Mouse (Mus musculus) neural tube, embryonic 13.5 days (tissue): Measurements from ENCODE around the gene Dync1i2. TPM values are rescaled to one million over a fixed set of nuclear protein-coding genes. Genes with fewer than 3 reads are reported as not detected.

Experiments
- ATAC-seq: fragments of 200-750 bp; cut with Nextera tagmentation; 2 replicates; pipeline ENCODE4 v1.8.0; 2017; ENCODE audit warnings: low read depth, mild to moderate bottlenecking, moderate TSS enrichment, moderate library complexity
- H3K27ac ChIP-seq: fragments of 300-500 bp; sonication (generic); replicated peaks from 2 replicates; pipeline ENCODE4 v1.5.1; 2015; ENCODE audit warnings: moderate library complexity, mild to moderate bottlenecking, inconsistent platforms
- H3K27me3 ChIP-seq: fragments of 300-500 bp; sonication (generic); 2 replicates; pipeline ENCODE4 v1.6.1; 2015; ENCODE audit warnings: mild to moderate bottlenecking, inconsistent platforms
- H3K36me3 ChIP-seq: fragments of 300-500 bp; sonication (generic); 2 replicates; pipeline ENCODE4 v1.6.1; 2015; ENCODE audit warnings: mild to moderate bottlenecking, inconsistent platforms
- H3K4me1 ChIP-seq: fragments of 300-500 bp; sonication (generic); replicated peaks from 2 replicates; pipeline ENCODE4 v1.6.1; 2015; ENCODE audit warnings: inconsistent platforms
- H3K4me2 ChIP-seq: fragments of 300-500 bp; sonication (generic); 2 replicates; pipeline ENCODE4 v1.6.1; 2015; ENCODE audit warnings: inconsistent platforms, mild to moderate bottlenecking, moderate library complexity
- H3K4me3 ChIP-seq: fragments of 300-500 bp; sonication (generic); 2 replicates; pipeline ENCODE4 v1.5.1; 2015; ENCODE audit warnings: mild to moderate bottlenecking, inconsistent platforms
- H3K9ac ChIP-seq: fragments of 300-500 bp; sonication (generic); 2 replicates; pipeline ENCODE4 v1.6.1; 2015; ENCODE audit warnings: moderate library complexity, mild to moderate bottlenecking, inconsistent platforms
- H3K9me3 ChIP-seq: fragments of 300-500 bp; sonication (generic); 2 replicates; pipeline ENCODE4 v1.6.1; 2016; ENCODE audit warnings: inconsistent platforms
- WGBS: fragments of 180-500 bp; shearing (Covaris S2); methylation state at CpG from one replicate; pipeline ENCODE4 v1.1.7; 2015; 5-methylcytosine and 5-hydroxymethylcytosine counted together
- polyA plus RNA-seq: library from polyadenylated mRNA; unstranded; fragments of >200 nt; fragmentation: Nextera tagmentation; extraction: Ambion mirVana; gene quantifications from 2 replicates; pipeline ENCODE4 v1.2.1, GENCODE M21; 2015

Dync1i2 gene
- polyA plus RNA-seq, 1 experiment from 2014 or later = 194 TPM

DNA sequence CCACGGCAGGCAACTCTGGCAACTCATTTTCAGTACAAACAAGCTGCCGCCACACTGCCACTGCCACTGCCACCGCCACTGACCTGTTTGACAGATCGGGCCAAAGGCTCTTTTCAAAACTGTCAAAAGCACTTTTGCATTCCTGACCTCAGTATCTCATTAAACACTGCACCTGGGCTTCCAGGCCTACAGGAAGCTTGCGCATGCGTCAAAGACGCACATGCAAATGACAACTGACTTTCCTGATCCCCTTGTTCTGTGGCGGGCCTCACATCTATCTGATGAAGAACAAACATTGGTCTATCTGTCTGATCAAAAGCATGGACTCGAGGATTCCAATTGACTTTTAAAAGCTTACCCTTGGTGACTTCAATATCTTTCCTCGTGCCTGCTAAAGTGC is 100.6 kb downstream of the Dync1i2 start:
- H3K27me3 ChIP-seq = no peaks in the 10 kb centered on the region
- 86% methylated on average over 10 of the region's 10 CpGs for WGBS

More for the DNA sequence above, 100.6 kb downstream of the Dync1i2 start:
- no peak overlapping the region for H3K4me2 ChIP-seq
- no peak overlapping the region for H3K27ac ChIP-seq
- no peak overlapping the region for H3K4me3 ChIP-seq
- H3K9ac ChIP-seq = no peak overlapping the region
- peaks cover 48% of the 10 kb centered on the region for H3K36me3 ChIP-seq
- ATAC-seq = no peak
- no peaks in the 10 kb centered on the region for H3K9me3 ChIP-seq
- H3K4me1 ChIP-seq = peaks cover 13% of the 10 kb centered on the region

Other genes with a start within 250 kb of the Dync1i2 start
- gene Dcaf17, start 156.4 kb upstream of the Dync1i2 start, polyA plus RNA-seq = 30.4 and 32.7 TPM in 2 replicates
- gene Mettl8, start 156.1 kb upstream of the Dync1i2 start, polyA plus RNA-seq = 18.6 and 20.6 TPM in 2 replicates
- gene Cybrd1, start 93.8 kb upstream of the Dync1i2 start, polyA plus RNA-seq = 2.2 and 2.7 TPM in 2 replicates
- 73.8 and 79.3 TPM in 2 replicates for gene Slc25a12, start 156.0 kb downstream of the Dync1i2 start, polyA plus RNA-seq
- gene Hat1, start 177.3 kb downstream of the Dync1i2 start, polyA plus RNA-seq = 49.2 and 50.5 TPM in 2 replicates
- gene Metap1d, start 241.6 kb downstream of the Dync1i2 start, polyA plus RNA-seq = 32.7 and 37.6 TPM in 2 replicates